Mouse (Mus musculus): ENCODE data around the gene Emg1.

DNA sequence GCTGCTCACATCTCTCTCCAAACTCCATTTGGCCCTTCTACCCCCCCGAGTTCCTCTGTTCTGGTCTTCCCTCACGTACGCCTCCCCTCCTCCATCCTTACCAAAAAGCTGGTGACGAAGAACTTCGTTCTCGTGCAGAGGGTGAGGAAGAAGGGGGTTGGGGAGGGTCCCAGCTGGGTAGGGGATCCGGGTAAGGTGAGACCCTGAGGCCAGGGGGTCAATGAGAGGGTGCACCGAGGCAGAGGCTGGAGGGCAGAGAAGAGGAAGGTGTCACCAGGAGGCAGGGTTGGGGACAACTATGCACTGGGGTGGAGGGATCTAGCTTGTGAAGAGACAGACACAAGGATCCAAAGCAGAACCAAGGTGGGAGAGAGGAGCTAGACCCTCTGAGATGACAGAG is 31.7 kb upstream of the Emg1 start:
- TF ChIP-seq CTCF (IDR thresholded peaks at IDR 0.05; ENCODE audit: borderline replicate concordance, extremely low read depth, insufficient read depth, insufficient read length) (no peak), POLR2A (IDR thresholded peaks at IDR 0.05; ENCODE audit: borderline replicate concordance, extremely low read depth, insufficient read depth, insufficient read length, poor library complexity, severe bottlenecking) (no peak)
